Mouse (Mus musculus): ENCODE measurements at regions not wholly inside any gene's neighbourhood (a gene's known extent, or its start where the extent isn't known, plus 50 kb on each side); places are given as distances from the start of the nearest gene placed in this dataset.

GRCm38 (mm10) chr3:54504997-54505396 is 144.1 kb downstream of the Postn start:
- Histone ChIP-seq H3K27me3 (no peaks in the 10 kb centered on the region), H3K4me3 (no peak overlapping the region), H3K4me1 (no peaks in the 10 kb centered on the region), H3K9me3 (replicated peaks) (no peaks in the 10 kb centered on the region), H3K36me3 (ENCODE audit: poor library complexity, severe bottlenecking) (no peaks in the 10 kb centered on the region), H3K9ac (no peak overlapping the region), H3K27ac (no peak overlapping the region), H3K4me2 (no peak overlapping the region)
- 68% methylated on average over 3 of the region's 3 CpGs for WGBS
- no peak for ATAC-seq

DNA sequence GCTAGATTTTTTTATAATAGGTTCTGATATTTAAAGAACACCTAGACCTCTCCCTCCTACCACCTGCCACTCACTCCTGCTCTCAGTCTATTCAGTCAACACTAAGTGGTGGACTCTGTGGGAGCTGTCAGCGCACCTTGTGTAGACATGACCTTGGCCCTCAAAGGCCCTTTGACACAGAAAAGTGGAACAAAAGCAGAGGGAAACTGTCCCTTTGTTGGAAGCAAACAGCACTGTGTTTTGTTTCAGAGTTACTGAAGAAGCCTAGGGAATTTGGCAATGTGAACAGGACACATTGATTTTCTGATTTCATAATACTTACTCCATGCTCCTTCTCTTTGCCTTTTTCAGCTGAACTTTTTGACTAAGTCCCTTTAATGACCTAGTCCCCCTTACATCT is 146.7 kb downstream of the Postn start:
- Histone ChIP-seq H3K27me3 (no peaks in the 10 kb centered on the region), H3K4me2 (no peak overlapping the region), H3K9ac (no peak overlapping the region), H3K4me3 (no peak overlapping the region), H3K36me3 (ENCODE audit: poor library complexity, severe bottlenecking) (no peaks in the 10 kb centered on the region), H3K4me1 (no peaks in the 10 kb centered on the region), H3K27ac (no peak overlapping the region), H3K9me3 (replicated peaks) (no peaks in the 10 kb centered on the region)
- no peak for ATAC-seq
- WGBS: 84% methylated on average over 1 of the region's 1 CpGs

DNA sequence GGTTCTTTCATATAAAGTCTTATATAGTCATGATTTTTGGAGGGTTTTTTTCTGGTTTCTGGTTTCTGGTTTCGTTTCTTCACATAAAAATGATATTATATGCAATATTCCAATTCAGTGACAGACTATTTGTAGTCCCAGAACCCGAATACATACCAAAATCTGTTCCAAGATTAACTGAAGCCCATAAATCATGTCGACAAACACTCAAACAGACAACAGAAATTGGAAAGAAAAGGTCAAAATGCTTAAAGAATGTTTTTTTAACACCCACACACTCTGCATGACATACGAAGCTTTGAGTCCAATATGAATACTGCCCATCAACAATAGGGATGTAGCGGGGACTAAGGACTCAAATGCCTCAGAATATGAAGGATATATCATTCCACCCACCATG is 148.0 kb downstream of the Postn start:
- 78% methylated on average over 5 of the region's 5 CpGs for WGBS
- no peaks in the 10 kb centered on the region for H3K9me3 ChIP-seq (replicated peaks)
- H3K27me3 ChIP-seq: no peaks in the 10 kb centered on the region
- H3K4me2 ChIP-seq: no peak overlapping the region
- H3K36me3 ChIP-seq (ENCODE audit: poor library complexity, severe bottlenecking): no peaks in the 10 kb centered on the region
- H3K4me3 ChIP-seq: no peak overlapping the region
- H3K27ac ChIP-seq: no peak overlapping the region
- H3K9ac ChIP-seq: no peak overlapping the region
- no peak for ATAC-seq
- H3K4me1 ChIP-seq: no peaks in the 10 kb centered on the region

DNA sequence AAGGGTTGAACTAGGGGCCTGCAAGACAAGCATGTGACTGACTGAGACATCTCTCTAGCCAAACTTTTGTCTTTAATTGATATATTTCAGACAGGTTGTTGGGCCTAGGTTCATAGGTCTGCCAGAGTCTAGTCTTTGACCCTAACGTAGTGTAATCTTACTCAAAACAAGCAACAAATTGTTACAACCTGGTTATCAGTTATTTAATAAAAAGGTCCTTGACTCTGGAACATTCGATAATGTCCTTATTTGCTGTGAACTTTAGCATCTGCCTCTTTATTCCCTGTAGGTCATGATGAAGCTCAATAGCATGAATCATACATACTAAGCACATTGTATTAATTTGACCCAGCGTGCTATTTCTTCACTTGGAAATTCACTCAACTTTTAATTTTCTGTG is 156.3 kb downstream of the Postn start:
- Histone ChIP-seq H3K4me2 (no peak overlapping the region), H3K9ac (no peak overlapping the region), H3K36me3 (ENCODE audit: poor library complexity, severe bottlenecking) (no peaks in the 10 kb centered on the region), H3K9me3 (replicated peaks) (no peaks in the 10 kb centered on the region), H3K27ac (no peak overlapping the region), H3K27me3 (no peaks in the 10 kb centered on the region), H3K4me1 (no peaks in the 10 kb centered on the region), H3K4me3 (no peak overlapping the region)
- 89% methylated on average over 3 of the region's 3 CpGs for WGBS
- no peak for ATAC-seq

GRCm38 (mm10) chr3:54522716-54523115 is 161.8 kb downstream of the Postn start:
- Histone ChIP-seq H3K36me3 (ENCODE audit: poor library complexity, severe bottlenecking) (no peaks in the 10 kb centered on the region), H3K4me2 (no peak overlapping the region), H3K9ac (no peak overlapping the region), H3K4me1 (no peaks in the 10 kb centered on the region), H3K27me3 (no peaks in the 10 kb centered on the region), H3K27ac (no peak overlapping the region), H3K4me3 (no peak overlapping the region), H3K9me3 (replicated peaks) (peaks cover 5% of the 10 kb centered on the region; the same call in 1 of the 2 replicates)
- 97% methylated on average over 2 of the region's 2 CpGs for WGBS
- no peak for ATAC-seq

DNA sequence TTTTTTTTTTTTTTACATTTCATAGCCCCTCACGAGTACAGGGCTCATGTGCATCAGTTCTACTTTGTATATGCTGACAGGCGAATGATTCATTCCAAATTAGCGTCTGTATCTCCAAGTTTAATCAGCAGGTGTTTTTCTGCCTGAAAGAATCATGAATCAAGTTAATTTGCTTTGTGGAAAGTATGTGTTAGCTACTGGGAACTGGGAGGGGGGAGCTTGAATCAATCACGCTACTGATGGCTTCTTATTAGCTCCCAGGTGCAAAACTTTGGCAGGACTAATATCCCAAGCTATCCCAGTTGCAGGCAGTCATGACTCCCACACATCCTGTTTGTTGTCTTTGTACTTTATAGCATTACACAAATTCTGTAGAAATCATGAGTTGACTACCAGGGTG is 165.7 kb downstream of the Postn start:
- Histone ChIP-seq H3K36me3 (ENCODE audit: poor library complexity, severe bottlenecking) (no peaks in the 10 kb centered on the region), H3K27me3 (no peaks in the 10 kb centered on the region), H3K27ac (no peak overlapping the region), H3K9me3 (replicated peaks) (peaks cover 5% of the 10 kb centered on the region; the same call in 1 of the 2 replicates), H3K4me3 (no peak overlapping the region), H3K4me2 (no peak overlapping the region), H3K4me1 (no peaks in the 10 kb centered on the region), H3K9ac (no peak overlapping the region)
- WGBS: 84% methylated on average over 4 of the region's 4 CpGs
- no peak for ATAC-seq

DNA sequence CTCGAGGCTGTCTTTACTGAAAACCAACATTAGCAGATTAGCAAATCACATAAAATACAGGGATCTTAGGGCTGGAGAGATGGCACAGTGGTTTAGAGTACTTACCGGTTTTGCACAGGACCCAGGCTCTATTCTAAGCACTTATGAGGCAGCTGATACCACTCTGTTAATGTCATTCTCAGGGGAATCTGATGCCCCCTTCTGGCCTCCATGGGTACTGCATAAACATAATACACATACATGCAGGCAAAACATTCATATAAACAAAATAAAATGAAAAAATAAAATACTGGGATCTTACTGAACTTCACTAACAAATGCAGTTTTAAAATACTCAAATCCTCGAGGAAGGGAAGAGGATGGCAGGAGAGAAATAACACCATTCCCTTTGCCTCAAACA is 164.3 kb upstream of the Supt20 start:
- ATAC-seq: no peak
- Histone ChIP-seq H3K9me3 (replicated peaks) (peaks cover 5% of the 10 kb centered on the region; the same call in 1 of the 2 replicates), H3K4me3 (no peak overlapping the region), H3K4me1 (no peaks in the 10 kb centered on the region), H3K9ac (no peak overlapping the region), H3K27me3 (no peaks in the 10 kb centered on the region), H3K27ac (no peak overlapping the region), H3K36me3 (ENCODE audit: poor library complexity, severe bottlenecking) (no peaks in the 10 kb centered on the region), H3K4me2 (no peak overlapping the region)
- WGBS: 90% methylated on average over 3 of the region's 3 CpGs

- no peak for ATAC-seq
- no peak overlapping the region for H3K4me3 ChIP-seq
- H3K9me3 ChIP-seq (replicated peaks): peaks cover 5% of the 10 kb centered on the region; the same call in 1 of the 2 replicates
- no peaks in the 10 kb centered on the region for H3K4me1 ChIP-seq
- no peak overlapping the region for H3K9ac ChIP-seq
- H3K36me3 ChIP-seq (ENCODE audit: poor library complexity, severe bottlenecking): no peaks in the 10 kb centered on the region
- H3K27ac ChIP-seq: no peak overlapping the region
- no peaks in the 10 kb centered on the region for H3K27me3 ChIP-seq
- no peak overlapping the region for H3K4me2 ChIP-seq
- 64% methylated on average over 6 of the region's 6 CpGs for WGBS
Measured at GRCm38 (mm10) chr3:54530251-54530650, 162.4 kb upstream of the Supt20 start.

DNA sequence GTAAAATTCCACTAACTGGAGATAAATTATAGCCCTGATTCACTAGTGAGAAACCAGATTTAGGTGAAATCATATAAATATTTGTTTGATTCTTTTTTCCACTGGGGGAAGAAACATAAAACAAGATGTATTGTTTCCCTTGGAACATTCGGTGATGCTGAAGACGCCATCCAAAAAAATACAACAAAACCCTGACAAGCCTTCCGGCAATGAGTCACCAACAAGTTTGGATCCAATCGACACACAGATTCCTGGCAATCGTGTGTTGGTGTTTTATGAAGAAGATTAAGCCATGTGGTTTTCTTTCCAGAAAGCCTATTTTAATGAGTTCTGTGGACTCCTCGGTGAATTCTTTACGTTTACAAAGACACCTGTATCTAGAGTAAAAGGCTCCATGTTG is 157.2 kb upstream of the Supt20 start:
- H3K4me1 ChIP-seq: no peaks in the 10 kb centered on the region
- 77% methylated on average over 7 of the region's 7 CpGs for WGBS
- H3K4me2 ChIP-seq: no peak overlapping the region
- H3K9ac ChIP-seq: no peak overlapping the region
- no peak for ATAC-seq
- H3K27ac ChIP-seq: no peak overlapping the region
- H3K9me3 ChIP-seq (replicated peaks): no peaks in the 10 kb centered on the region
- H3K36me3 ChIP-seq (ENCODE audit: poor library complexity, severe bottlenecking): no peaks in the 10 kb centered on the region
- H3K4me3 ChIP-seq: no peak overlapping the region
- H3K27me3 ChIP-seq: no peaks in the 10 kb centered on the region

GRCm38 (mm10) chr3:54538055-54538454 is 154.6 kb upstream of the Supt20 start:
- H3K27me3 ChIP-seq: no peaks in the 10 kb centered on the region
- H3K9me3 ChIP-seq (replicated peaks): peaks cover 4% of the 10 kb centered on the region; the same call in 1 of the 2 replicates
- no peak overlapping the region for H3K4me3 ChIP-seq
- no peak overlapping the region for H3K4me2 ChIP-seq
- 63% methylated on average over 3 of the region's 3 CpGs for WGBS
- H3K36me3 ChIP-seq (ENCODE audit: poor library complexity, severe bottlenecking): no peaks in the 10 kb centered on the region
- H3K4me1 ChIP-seq: no peaks in the 10 kb centered on the region
- H3K27ac ChIP-seq: no peak overlapping the region
- ATAC-seq: no peak
- no peak overlapping the region for H3K9ac ChIP-seq

DNA sequence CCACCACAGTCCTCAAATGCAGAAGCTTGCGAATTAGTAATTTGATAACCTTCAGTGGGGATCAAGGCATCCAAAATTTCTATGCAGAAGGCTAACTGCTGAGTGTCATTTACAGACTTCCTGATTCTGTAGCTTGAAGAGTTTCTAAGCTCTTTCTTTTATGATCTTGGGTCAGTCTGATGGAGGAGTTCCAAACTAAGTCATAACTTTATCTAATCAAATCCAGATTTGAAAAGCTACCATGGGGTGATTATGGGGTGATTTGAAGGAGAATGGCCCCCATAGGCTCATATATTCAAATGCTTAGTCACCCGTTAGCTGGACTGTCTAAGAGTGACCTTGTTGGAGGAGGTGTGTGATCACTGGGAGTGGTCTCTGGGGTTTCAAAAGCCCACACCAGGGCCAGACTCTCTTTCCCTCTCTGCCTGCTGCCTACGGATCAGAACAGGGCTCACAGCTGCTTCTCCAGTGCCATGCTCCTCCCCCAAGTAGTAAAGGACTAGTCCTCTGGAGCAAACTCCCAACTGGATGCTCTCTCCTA is 152.0 kb upstream of the Supt20 start:
- Histone ChIP-seq H3K27me3 (no peaks in the 10 kb centered on the region), H3K4me2 (no peak overlapping the region), H3K4me1 (no peaks in the 10 kb centered on the region), H3K9ac (no peak overlapping the region), H3K9me3 (replicated peaks) (peaks cover 4% of the 10 kb centered on the region; the same call in 1 of the 2 replicates), H3K4me3 (no peak overlapping the region), H3K27ac (no peak overlapping the region), H3K36me3 (ENCODE audit: poor library complexity, severe bottlenecking) (no peaks in the 10 kb centered on the region)
- 83% methylated on average over 3 of the region's 3 CpGs for WGBS
- no peak for ATAC-seq

GRCm38 (mm10) chr3:54541389-54541788 is 151.2 kb upstream of the Supt20 start:
- 93% methylated on average over 5 of the region's 5 CpGs for WGBS
- ATAC-seq: no peak

DNA sequence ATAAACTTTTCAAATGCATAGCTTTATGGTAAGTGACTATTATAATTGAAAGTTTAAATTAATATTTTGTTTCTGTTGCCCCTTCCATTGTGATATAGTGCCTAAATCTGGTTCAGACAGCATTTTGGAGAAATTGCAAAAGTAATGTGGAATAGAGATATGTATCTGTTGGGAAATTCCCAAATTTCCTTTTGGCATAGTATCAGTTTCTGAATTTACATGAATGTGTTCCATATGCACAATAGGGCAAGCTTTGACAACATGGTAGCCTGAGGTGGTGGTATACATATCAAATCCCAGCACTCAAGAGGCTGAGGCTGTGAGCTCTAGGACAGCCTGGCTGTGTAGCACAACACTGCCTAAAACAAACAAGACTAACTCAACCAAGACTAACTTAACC is 147.2 kb upstream of the Supt20 start:
- H3K36me3 ChIP-seq (ENCODE audit: poor library complexity, severe bottlenecking): no peaks in the 10 kb centered on the region
- H3K4me1 ChIP-seq: no peaks in the 10 kb centered on the region
- no peak overlapping the region for H3K4me3 ChIP-seq
- H3K27me3 ChIP-seq: no peaks in the 10 kb centered on the region
- H3K27ac ChIP-seq: no peak overlapping the region
- H3K9me3 ChIP-seq (replicated peaks): peaks cover 4% of the 10 kb centered on the region; the same call in 1 of the 2 replicates
- no peak overlapping the region for H3K9ac ChIP-seq
- ATAC-seq: no peak
- no peak overlapping the region for H3K4me2 ChIP-seq

More at GRCm38 (mm10) chr3:54541389-54541788, 151.2 kb upstream of the Supt20 start:
- Histone ChIP-seq H3K9ac (no peak overlapping the region), H3K27ac (no peak overlapping the region), H3K4me2 (no peak overlapping the region), H3K9me3 (replicated peaks) (peaks cover 4% of the 10 kb centered on the region; the same call in 1 of the 2 replicates), H3K4me3 (no peak overlapping the region), H3K27me3 (no peaks in the 10 kb centered on the region), H3K36me3 (ENCODE audit: poor library complexity, severe bottlenecking) (no peaks in the 10 kb centered on the region), H3K4me1 (no peaks in the 10 kb centered on the region)

Measured in forebrain, embryonic 13.5 days (tissue).